Comparison of ENCODE assay signal across 22 mouse cellular contexts in the genomic region with DNA sequence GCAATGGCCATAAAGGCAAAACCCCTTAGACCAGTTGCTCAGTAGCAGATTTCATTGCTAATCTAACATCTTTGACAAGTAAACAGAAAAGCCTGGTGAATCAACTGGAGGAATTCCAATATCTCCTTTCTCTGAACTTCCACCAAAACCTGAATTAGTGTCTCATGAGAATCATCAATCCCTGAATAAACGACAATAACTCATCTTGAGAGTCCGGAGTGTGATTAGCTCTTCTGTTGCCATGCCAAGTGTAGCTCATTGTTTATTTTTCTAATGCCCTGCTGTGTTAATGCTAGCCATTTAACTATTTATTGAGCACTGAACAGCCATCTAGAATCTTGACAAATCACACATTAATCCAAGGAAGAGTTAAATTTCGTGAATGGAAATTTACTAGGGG.
"Had no signal": no experiment of that assay in that cellular context is flagged by ENCODE, and none has a peak within 500 bp of the region (broad histone marks: within the 10 kb centered on the region; RNA-seq: fewer than 3 reads in every experiment).

No protein-coding gene starts in this region.

- H3K4me1 ChIP-seq: limb, embryonic 10.5 days; limb, embryonic 13.5 days; liver, embryonic 12.5 days; liver, embryonic 15.5 days; megakaryocyte, embryonic 14.5 days; neural tube, embryonic 12.5 days; neural tube, embryonic 15.5 days; stomach, embryonic 15.5 days had no signal

- H3K27ac ChIP-seq: limb, embryonic 10.5 days; limb, embryonic 13.5 days; liver, embryonic 12.5 days; liver, embryonic 15.5 days; lung, embryonic 15.5 days; neural tube, embryonic 12.5 days; neural tube, embryonic 15.5 days; stomach, embryonic 15.5 days had no signal

- H3K9ac ChIP-seq: limb, embryonic 13.5 days; liver, embryonic 12.5 days; liver, embryonic 15.5 days; lung, embryonic 15.5 days; neural tube, embryonic 12.5 days; neural tube, embryonic 15.5 days; stomach, embryonic 15.5 days had no signal

- H3K4me2 ChIP-seq: limb, embryonic 13.5 days; liver, embryonic 12.5 days; liver, embryonic 15.5 days; lung, embryonic 15.5 days; midbrain, embryonic 11.5 days; neural tube, embryonic 12.5 days; neural tube, embryonic 15.5 days; stomach, embryonic 15.5 days had no signal

- ATAC-seq: intestine, postnatal 0 days; liver, embryonic 12.5 days had no signal

- DNase-seq: kidney, adult 8-10 months; kidney, postnatal 10 days; kidney, postnatal 36 days; liver; lung, postnatal 14 days; midbrain, embryonic 14.5 days; right cerebral cortex, adult 18-20 months; right cerebral cortex, postnatal 14 days; right cerebral cortex, postnatal 4 days; spleen, adult 18-20 months; thymus, postnatal 36 days had no signal

- H3K36me3 ChIP-seq: limb, embryonic 10.5 days; limb, embryonic 13.5 days; liver, embryonic 12.5 days; liver, embryonic 15.5 days; lung, embryonic 15.5 days; neural tube, embryonic 12.5 days; neural tube, embryonic 15.5 days; stomach, embryonic 15.5 days had no signal

- H3K27me3 ChIP-seq: limb, embryonic 13.5 days; liver, embryonic 12.5 days; liver, embryonic 15.5 days; lung, embryonic 15.5 days; megakaryocyte, embryonic 14.5 days; neural tube, embryonic 12.5 days; neural tube, embryonic 15.5 days; stomach, embryonic 15.5 days had no signal

- H3K9me3 ChIP-seq: limb, embryonic 10.5 days; limb, embryonic 13.5 days; liver, embryonic 12.5 days; liver, embryonic 15.5 days; lung, embryonic 15.5 days; megakaryocyte, embryonic 14.5 days; neural tube, embryonic 12.5 days; neural tube, embryonic 15.5 days; stomach, embryonic 15.5 days had no signal

- H3K4me3 ChIP-seq: limb, embryonic 10.5 days; limb, embryonic 13.5 days; liver, embryonic 12.5 days; liver, embryonic 15.5 days; lung, embryonic 15.5 days; megakaryocyte, embryonic 14.5 days; neural tube, embryonic 12.5 days; neural tube, embryonic 15.5 days; stomach, embryonic 15.5 days had no signal
